Mouse (Mus musculus): ENCODE data around the gene Zp1.

Zp1 gene

GRCm38 (mm10) chr19:10921058-10921457 lies 626 bp upstream of the Zp1 start:
- no peak for DNase-seq

- DNase-seq: no peak
Measured at GRCm38 (mm10) chr19:10918321-10918991, 2.0 kb downstream of the Zp1 start.

GRCm38 (mm10) chr19:10916506-10916905 lies 3.9 kb downstream of the Zp1 start:
- no peak for DNase-seq

GRCm38 (mm10) chr19:10914870-10915269 lies 5.6 kb downstream of the Zp1 start:
- DNase-seq: no peak

- no peak for DNase-seq
Measured at GRCm38 (mm10) chr19:10914291-10914690, 6.1 kb downstream of the Zp1 start.

- DNase-seq: no peak
Measured at GRCm38 (mm10) chr19:10909087-10909721, 11.2 kb downstream of the Zp1 start.

- no peak for DNase-seq
Measured at GRCm38 (mm10) chr19:10907891-10908290, 12.5 kb downstream of the Zp1 start.

- DNase-seq: no peak
Measured at GRCm38 (mm10) chr19:10905728-10906000, 14.8 kb downstream of the Zp1 start.

- DNase-seq: peak; percentile 99
Measured at GRCm38 (mm10) chr19:10904927-10905727, 15.3 kb downstream of the Zp1 start.

- DNase-seq: no peak
Measured at GRCm38 (mm10) chr19:10904512-10904911, 15.9 kb downstream of the Zp1 start.

GRCm38 (mm10) chr19:10901046-10901445 lies 19.4 kb downstream of the Zp1 start:
- DNase-seq: peak; percentile 78

- peak; percentile 96 for DNase-seq
Measured at GRCm38 (mm10) chr19:10900315-10900714, 20.1 kb downstream of the Zp1 start.

- no peak for DNase-seq
Measured at GRCm38 (mm10) chr19:10897491-10897890, 22.9 kb downstream of the Zp1 start.

GRCm38 (mm10) chr19:10896849-10897248 lies 23.6 kb downstream of the Zp1 start:
- DNase-seq: no peak

GRCm38 (mm10) chr19:10895708-10896107 lies 24.7 kb downstream of the Zp1 start:
- DNase-seq: no peak

- DNase-seq: peak; percentile 99
Measured at GRCm38 (mm10) chr19:10895016-10895528, 25.4 kb downstream of the Zp1 start, which contains the start of gene Prpf19. TSS of gene Prpf19 (plus strand) at chr19:10895231.

GRCm38 (mm10) chr19:10892201-10892600 lies 28.2 kb downstream of the Zp1 start:
- DNase-seq: no peak

- peak; percentile 99 for DNase-seq
Measured at GRCm38 (mm10) chr19:10881426-10882154, 38.8 kb downstream of the Zp1 start, which contains the start of gene Tmem109. TSS of gene Tmem109 (minus strand) at chr19:10882001.

- DNase-seq: no peak
Measured at GRCm38 (mm10) chr19:10880975-10881425, 39.4 kb downstream of the Zp1 start.

GRCm38 (mm10) chr19:10880085-10880974 lies 40.1 kb downstream of the Zp1 start:
- DNase-seq: peak; percentile 98

- DNase-seq: no peak
Measured at GRCm38 (mm10) chr19:10878201-10878837, 42.1 kb downstream of the Zp1 start.

All from heart, adult 11 months (tissue).